Mouse (Mus musculus) liver, adult 2 months (tissue): ENCODE measurements around the gene Gtf2f1. TPM values are rescaled to one million over a fixed set of nuclear protein-coding genes. Genes with fewer than 3 reads are reported as not detected.
A peak's percentile ranks its signal among the peaks of the same experiment; 100 is the strongest.

Experiments used
- DNase-seq: peaks from one replicate; pipeline ENCODE4 v3.0.0-alpha.2; 2011; ENCODE audit warnings: low read depth, low spot score; ENCODE audit errors: extremely low read depth
- H3K27ac ChIP-seq: fragments of 200-500 bp; replicated peaks from 2 replicates; pipeline ENCODE4 v1.5.1; 2012; ENCODE audit warnings: low read depth, mild to moderate bottlenecking, control low read depth, inconsistent platforms, low read length; ENCODE audit not compliant: insufficient read depth
- H3K27me3 ChIP-seq: fragments of 200-500 bp; 2 replicates; pipeline ENCODE4 v1.6.1; 2012; ENCODE audit warnings: mild to moderate bottlenecking, moderate library complexity, low read length, inconsistent platforms; ENCODE audit not compliant: control insufficient read depth, insufficient read depth
- H3K36me3 ChIP-seq: fragments of 200-500 bp; 2 replicates; pipeline ENCODE4 v1.6.1; 2012; ENCODE audit warnings: low read length, inconsistent platforms; ENCODE audit not compliant: control insufficient read depth, insufficient read depth
- H3K4me1 ChIP-seq: fragments of 200-500 bp; 2 replicates; pipeline ENCODE4 v1.6.1; 2011; ENCODE audit warnings: low read length; ENCODE audit not compliant: control insufficient read depth, insufficient read depth
- H3K4me3 ChIP-seq: fragments of 200-500 bp; 2 replicates; pipeline ENCODE4 v1.5.1; 2011; ENCODE audit warnings: low read depth, mild to moderate bottlenecking, control low read depth, low read length, moderate library complexity; ENCODE audit not compliant: insufficient read depth
- H3K79me2 ChIP-seq: fragments of 200-500 bp; 2 replicates; pipeline ENCODE4 v1.6.1; 2012; ENCODE audit warnings: inconsistent platforms, mild to moderate bottlenecking, low read length, moderate library complexity; ENCODE audit not compliant: control insufficient read depth, insufficient read depth
- H3K9ac ChIP-seq: fragments of 200-500 bp; 2 replicates; pipeline ENCODE4 v1.6.1; 2012; ENCODE audit warnings: low read depth, mild to moderate bottlenecking, control low read depth, inconsistent platforms, low read length
- CTCF ChIP-seq: fragments of 200-500 bp; IDR thresholded peaks from 2 replicates; pipeline ENCODE4 v1.5.1; 2011; ENCODE audit warnings: low read depth, low read length, control low read depth
- POLR2A ChIP-seq: fragments of 200-500 bp; IDR thresholded peaks from 2 replicates; pipeline ENCODE4 v1.6.1; 2011; ENCODE audit warnings: low read length, control low read depth; ENCODE audit not compliant: insufficient read depth; ENCODE audit errors: extremely low read depth
- WGBS: fragments of 180-500 bp; shearing (Covaris S2); methylation state at CpG from one replicate; pipeline ENCODE4 v1.1.7; 2018; 5-methylcytosine and 5-hydroxymethylcytosine counted together
- polyA plus RNA-seq: library from polyadenylated mRNA; depleted of rRNA; stranded (reverse); fragments of >200 nt; gene quantifications from 2 replicates; pipeline ENCODE4 v1.2.3, GENCODE M21; 2012
- total RNA-seq: library from RNA; depleted of rRNA; stranded (reverse); fragments of >200 nt; gene quantifications from 2 replicates; pipeline ENCODE4 v1.2.3, GENCODE M21; 2014

Gene Gtf2f1
- total and polyA plus RNA-seq, 2 experiments, result 10.4 to 11.9 TPM

DNA sequence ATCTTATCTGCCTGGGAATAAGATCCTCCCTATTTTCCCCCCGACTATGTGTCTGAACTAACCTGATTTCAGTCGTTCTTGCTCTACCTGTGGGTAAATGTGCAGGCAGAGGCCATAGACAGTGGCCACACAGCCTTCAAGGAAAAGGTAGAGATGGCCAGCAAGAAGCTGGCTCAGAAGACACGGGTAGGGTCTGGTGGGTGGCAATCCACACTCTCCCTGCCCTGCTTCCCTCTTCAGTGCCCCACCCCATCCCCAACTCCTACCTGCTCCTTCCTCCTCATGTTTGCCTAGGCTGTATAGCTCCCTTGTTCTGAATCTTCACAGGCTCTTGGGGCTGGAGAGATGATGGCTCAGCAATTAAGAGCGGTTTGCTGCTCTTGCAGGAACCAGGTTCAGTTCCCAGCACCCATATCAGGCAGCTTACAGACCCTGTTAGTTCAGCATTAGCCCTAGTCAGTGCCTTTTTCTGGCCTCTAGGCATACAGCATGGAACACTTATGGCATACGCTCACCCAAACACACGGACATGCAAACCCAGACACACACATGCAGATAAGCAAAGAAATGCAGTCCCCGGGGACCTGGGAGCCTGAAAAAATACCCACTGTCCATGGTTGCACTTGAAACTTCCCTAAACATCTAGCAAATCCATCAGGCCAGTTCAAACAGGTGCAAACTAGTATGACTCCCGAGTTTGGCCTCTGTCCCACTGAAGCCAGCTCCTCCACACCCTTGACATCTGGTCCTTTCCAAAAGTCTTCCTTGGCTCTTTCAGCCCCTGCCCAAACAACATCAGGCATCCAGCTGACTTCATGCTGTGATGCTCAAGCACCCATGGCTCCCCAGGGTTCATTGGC lies 34.3 kb downstream of the Gtf2f1 start:
- WGBS, result 80% methylated on average over 8 of the region's 8 CpGs
- TF ChIP-seq CTCF, result no peak
- TF ChIP-seq POLR2A, result no peak

DNA sequence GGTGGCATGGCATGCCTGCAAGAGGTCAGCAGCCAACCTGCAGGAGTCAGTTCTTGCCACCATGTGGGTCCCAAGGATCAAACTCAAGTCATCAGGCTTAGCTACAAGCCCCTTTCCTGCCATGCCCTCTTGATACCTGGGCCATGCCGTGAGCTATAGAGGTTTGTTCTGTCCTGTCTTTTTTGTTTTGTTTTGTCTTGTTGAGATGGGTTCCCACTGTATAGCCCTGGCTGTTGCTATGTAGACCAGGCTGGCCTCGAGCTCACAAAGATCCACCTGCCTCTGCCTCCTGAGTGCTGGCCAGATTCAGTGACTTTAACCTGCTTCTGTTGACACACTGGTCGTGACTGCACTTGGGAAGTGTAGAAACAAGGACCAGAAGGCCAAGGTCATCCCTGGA lies 35.7 kb downstream of the Gtf2f1 start:
- DNase-seq, result peak; percentile 35
- H3K4me1 ChIP-seq, result no peaks in the 10 kb centered on the region
- TF ChIP-seq POLR2A (no peak), CTCF (no peak)
- no peak overlapping the region for H3K4me3 ChIP-seq
- H3K79me2 ChIP-seq, result no peaks in the 10 kb centered on the region
- no peak overlapping the region for H3K27ac ChIP-seq
- H3K9ac ChIP-seq, result no peak overlapping the region
- H3K27me3 ChIP-seq, result no peaks in the 10 kb centered on the region
- H3K36me3 ChIP-seq, result no peaks in the 10 kb centered on the region
- WGBS, result 48% methylated on average over 3 of the region's 3 CpGs

More for the DNA sequence above, 34.3 kb downstream of the Gtf2f1 start:
- Histone ChIP-seq H3K36me3 (no peaks in the 10 kb centered on the region), H3K27ac (no peak overlapping the region), H3K79me2 (no peaks in the 10 kb centered on the region), H3K9ac (no peak overlapping the region), H3K4me3 (no peak overlapping the region), H3K27me3 (no peaks in the 10 kb centered on the region), H3K4me1 (no peaks in the 10 kb centered on the region)
- DNase-seq, result no peak

DNA sequence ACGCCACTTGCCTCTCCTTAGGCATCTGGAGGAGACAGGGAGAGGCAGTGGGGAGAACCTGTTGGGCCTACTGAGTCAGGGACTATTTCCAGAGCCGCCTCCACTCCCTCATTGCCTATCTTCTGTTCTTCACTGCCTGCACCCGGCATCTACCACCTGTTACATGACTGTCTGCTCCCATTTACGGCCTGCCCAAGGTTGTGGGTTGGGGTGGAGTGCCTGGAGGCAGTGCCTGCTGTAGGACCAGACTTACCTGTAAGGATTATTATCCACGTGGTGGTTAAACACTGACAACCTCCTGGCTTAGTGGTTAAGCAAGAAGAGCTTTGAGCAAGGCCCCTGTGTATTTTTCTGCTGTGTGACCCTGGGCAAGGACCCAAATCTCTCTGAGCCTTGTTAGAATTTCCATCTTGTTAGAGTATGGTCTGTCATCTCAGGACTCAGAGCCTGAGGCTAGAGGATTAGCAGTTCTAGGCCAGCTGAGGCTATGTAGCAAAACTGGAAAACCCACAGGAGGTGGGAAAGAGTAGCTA lies 36.3 kb downstream of the Gtf2f1 start:
- WGBS, result 85% methylated on average over 5 of the region's 5 CpGs
- TF ChIP-seq POLR2A, result no peak
- TF ChIP-seq CTCF, result no peak
- H3K79me2 ChIP-seq, result no peaks in the 10 kb centered on the region
- H3K36me3 ChIP-seq, result no peaks in the 10 kb centered on the region
- DNase-seq, result no peak
- H3K27ac ChIP-seq, result no peak overlapping the region
- H3K4me3 ChIP-seq, result no peak overlapping the region
- H3K9ac ChIP-seq, result no peak overlapping the region
- H3K27me3 ChIP-seq, result no peaks in the 10 kb centered on the region
- H3K4me1 ChIP-seq, result no peaks in the 10 kb centered on the region

DNA sequence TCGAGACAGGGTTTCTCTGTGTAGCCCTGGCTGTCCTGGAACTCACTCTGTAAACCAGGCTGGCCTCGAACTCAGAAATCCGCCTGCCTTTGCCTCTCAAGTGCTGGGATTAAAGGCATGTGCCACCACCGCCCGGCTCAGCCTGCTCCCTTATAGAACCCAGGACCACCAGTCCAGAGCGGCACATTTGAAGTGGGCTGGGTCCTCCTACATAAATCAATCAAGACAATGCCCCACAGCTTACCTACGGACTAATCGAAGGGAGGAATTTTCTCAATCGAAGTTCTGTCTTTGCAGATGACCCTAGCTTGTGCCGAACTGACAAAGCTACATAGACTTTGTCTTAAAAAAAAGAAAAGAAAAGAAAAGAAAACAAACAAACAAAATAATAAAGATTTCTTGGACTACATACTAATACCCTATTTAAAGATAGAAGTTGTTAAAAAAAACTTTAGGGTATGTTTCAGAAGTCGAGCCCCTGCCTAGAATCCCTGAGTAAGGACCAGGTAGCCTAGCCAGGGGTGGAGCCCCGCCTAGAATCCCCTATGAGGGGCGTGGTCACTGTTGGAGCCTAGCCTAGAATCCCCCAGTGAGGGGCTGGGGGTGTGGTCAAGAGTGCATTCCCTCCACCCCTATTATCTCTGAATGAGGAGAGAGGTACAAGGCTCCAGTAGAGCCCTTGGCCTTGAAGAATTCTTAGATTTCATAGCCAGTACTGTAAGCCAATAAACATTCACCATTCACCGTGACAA lies 37.0 kb downstream of the Gtf2f1 start:
- WGBS, result 74% methylated on average over 14 of the region's 14 CpGs
- H3K36me3 ChIP-seq, result no peaks in the 10 kb centered on the region
- TF ChIP-seq POLR2A (no peak), CTCF (no peak)
- H3K4me3 ChIP-seq, result no peak overlapping the region
- no peaks in the 10 kb centered on the region for H3K79me2 ChIP-seq
- H3K27me3 ChIP-seq, result no peaks in the 10 kb centered on the region
- no peak overlapping the region for H3K27ac ChIP-seq
- no peak for DNase-seq
- no peaks in the 10 kb centered on the region for H3K4me1 ChIP-seq
- H3K9ac ChIP-seq, result no peak overlapping the region

DNA sequence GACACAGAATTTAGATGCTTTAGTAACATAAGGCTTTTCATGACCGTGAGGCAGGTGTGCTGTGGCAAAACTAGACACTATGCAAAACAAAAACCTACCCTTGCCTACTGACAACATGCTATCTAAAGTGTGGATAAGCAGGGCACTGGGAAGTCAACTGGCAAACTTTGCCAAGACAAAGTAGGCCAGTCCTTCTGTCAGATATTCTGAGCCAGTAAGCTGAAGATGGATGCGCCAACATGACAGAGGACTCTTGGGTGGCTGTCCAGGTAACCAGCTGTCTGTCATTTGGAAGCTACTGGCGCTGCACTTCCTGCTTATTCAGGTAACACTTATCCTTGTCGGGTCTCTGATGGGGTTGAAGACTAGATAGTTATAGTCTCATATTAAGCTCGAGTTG lies 41.0 kb downstream of the Gtf2f1 start:
- Histone ChIP-seq H3K4me1 (no peaks in the 10 kb centered on the region), H3K27me3 (no peaks in the 10 kb centered on the region), H3K4me3 (no peak overlapping the region), H3K27ac (no peak overlapping the region), H3K9ac (no peak overlapping the region), H3K79me2 (no peaks in the 10 kb centered on the region), H3K36me3 (no peaks in the 10 kb centered on the region)
- no peak for DNase-seq
- WGBS, result 60% methylated on average over 5 of the region's 5 CpGs
- TF ChIP-seq CTCF, result no peak
- TF ChIP-seq POLR2A, result no peak
